Mouse (Mus musculus) activated CD4-positive, CD25-positive, alpha-beta regulatory T cell, adult 4 months (primary cell): ENCODE measurements around the gene Psmb6. TPM values are rescaled to one million over a fixed set of nuclear protein-coding genes. Genes with fewer than 3 reads are reported as not detected.

Source experiments
- ATAC-seq: one replicate; pipeline ENCODE4 v1.8.0; 2017
- polyA plus RNA-seq, 2 experiments: library from polyadenylated mRNA; unstranded; fragments of 100-300 nt; shearing (Covaris generic); gene quantifications; one replicate each; pipeline ENCODE4 v1.2.1; 2017

The Psmb6 gene
- 100 to 1,000 TPM; 353 to 460 TPM for polyA plus RNA-seq

DNA sequence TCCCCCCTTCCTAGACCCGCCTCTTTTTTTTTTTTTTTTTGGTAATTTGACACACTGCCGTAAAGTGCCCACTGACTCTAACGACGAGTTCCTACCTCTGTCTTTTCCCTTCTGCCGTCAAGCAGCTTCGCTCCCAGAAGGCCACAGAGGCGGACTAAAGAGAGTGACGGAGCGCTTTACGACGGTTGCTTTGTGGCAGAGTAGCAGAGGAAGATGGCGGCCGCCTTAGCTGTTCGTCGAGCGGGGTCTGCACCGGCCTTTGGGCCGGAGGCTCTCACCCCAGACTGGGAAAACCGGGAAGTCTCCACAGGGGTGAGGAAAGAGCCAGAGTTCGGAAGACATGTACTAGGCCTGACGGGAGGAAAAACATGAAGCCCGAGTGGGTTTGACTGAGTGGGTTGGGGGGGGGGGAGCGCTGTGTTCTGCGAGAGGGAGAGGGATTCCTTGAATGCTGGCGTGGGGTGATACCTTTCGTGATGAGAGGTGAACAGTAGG is at the start of gene Psmb6:
Psmb6 (plus strand) TSS at position 184 of the 495 bp plus-strand sequence.
- peak; percentile 95 for ATAC-seq

GRCm38 (mm10) chr11:70485498-70485897 is 39.7 kb upstream of the Psmb6 start:
- ATAC-seq = no peak

DNA sequence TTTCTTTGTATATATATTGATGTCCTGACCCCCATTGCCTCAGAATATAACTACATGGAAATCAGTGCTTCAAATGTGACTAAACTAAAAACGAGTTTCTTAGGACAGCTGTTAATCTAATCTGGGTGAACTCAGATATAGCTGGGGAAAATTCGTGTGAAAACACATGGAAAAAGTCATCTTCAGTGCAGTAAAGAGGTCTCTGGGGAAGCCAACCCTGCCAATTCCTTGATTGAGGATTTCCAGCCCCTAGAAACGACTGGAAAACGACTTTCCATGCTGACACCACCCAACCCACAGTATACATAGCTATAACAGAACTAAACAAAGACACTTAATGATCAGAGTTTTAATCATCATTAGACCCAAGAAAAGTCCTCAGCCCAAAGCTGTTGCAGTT is 37.4 kb upstream of the Psmb6 start:
- no peak for ATAC-seq

- ATAC-seq = no peak
These were observed 36.0 kb upstream of the Psmb6 start for GRCm38 (mm10) chr11:70489138-70489537.

- no peak for ATAC-seq
These were observed 35.5 kb upstream of the Psmb6 start for GRCm38 (mm10) chr11:70489684-70490083.

- ATAC-seq = no peak
These were observed 25.3 kb upstream of the Psmb6 start for GRCm38 (mm10) chr11:70499566-70500475.

DNA sequence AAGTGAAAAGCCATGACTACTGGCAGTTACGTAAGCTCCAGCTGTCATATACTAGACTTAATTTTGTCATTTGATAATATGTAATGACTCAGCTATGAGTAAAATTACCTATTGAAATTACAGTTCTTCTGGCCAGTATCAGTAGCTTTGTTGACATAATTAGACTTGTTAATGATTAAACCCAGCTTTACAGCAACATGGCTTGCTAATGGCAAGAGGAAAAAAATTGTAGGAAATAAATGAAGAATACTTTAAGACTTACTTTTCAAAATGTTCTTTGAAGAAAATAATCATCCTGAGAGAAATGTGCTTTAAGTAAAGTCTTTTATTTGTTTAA is 24.7 kb upstream of the Psmb6 start:
- no peak for ATAC-seq

- ATAC-seq = no peak
These were observed 23.1 kb upstream of the Psmb6 start for GRCm38 (mm10) chr11:70502018-70502417.

GRCm38 (mm10) chr11:70504970-70505369 is 20.2 kb upstream of the Psmb6 start, which contains the start of gene Tm4sf5:
Gene Tm4sf5 (plus strand): TSS chr11:70505244.
- ATAC-seq = no peak

GRCm38 (mm10) chr11:70506385-70506784 is 18.8 kb upstream of the Psmb6 start:
- no peak for ATAC-seq

GRCm38 (mm10) chr11:70506962-70507515 is 18.1 kb upstream of the Psmb6 start:
- ATAC-seq = no peak

- peak; percentile 70 for ATAC-seq
These were observed 15.2 kb upstream of the Psmb6 start for GRCm38 (mm10) chr11:70509753-70510564.

DNA sequence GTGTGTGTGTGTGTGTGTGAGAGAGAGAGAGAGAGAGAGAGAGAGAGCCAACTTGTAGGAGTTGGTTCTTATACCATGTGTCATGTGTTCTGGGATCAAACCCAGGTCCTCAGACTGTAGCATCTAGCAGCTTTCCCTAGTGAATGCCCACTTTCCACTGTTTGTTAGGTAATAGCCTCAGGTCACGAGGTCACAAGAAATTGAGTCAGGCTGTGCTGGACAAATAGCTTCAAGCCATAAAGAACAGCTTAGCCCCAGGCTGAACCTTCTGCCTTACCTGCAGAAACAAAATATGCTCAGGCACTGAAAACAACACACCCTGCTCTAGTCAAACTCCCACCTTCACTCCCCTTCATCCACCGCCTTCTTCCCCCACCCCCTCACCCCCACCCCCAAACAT is 13.9 kb upstream of the Psmb6 start:
- ATAC-seq = no peak

DNA sequence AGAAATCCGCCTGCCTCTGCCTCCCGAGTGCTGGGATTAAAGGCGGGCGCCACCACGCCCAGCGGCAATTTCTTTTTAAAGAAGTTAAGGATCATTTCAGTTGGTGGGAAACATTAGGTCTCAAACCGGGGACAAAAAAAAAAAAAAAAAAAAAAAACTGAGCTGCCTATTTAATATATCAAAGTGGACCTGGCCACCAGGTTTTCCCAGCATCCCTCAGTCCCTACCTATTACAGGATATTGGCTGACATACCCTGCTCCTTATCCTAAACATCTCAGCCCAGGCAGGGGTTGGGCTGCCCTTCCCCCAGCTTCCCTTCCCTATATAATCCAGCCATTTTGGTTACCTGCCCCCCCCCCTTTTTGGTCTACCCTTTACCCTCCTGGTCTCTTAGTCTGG is 13.3 kb upstream of the Psmb6 start:
- no peak for ATAC-seq

DNA sequence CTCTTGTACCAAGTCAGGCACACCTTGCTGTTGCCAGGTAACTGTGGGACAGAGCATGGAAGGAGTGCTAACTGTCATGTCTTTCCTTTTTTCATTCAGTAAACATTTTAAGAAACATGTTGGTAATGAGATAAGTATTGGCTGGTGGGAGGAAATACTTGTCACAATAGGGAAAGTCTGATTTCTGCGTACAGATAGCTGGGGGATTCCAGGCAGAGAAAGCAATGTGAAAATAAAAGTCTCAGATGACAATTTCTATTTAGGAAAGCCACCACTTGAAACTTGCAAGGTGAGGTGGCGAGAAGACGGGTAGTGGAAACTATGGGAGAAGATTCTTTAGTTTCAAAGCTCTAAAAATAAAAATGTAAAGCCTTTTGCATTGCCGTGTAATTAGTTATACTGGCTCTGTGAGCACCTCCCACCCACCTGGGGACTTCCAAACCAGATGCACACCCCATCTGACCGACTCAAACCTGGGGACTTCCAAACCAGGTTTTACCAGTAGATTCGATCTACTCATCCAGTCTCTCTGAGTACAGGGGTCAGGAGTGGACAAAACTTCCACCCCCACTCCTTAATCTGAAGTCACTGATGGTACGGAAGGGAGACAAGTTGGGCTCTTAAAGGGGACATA is 12.3 kb upstream of the Psmb6 start:
- peak; percentile 44 for ATAC-seq

DNA sequence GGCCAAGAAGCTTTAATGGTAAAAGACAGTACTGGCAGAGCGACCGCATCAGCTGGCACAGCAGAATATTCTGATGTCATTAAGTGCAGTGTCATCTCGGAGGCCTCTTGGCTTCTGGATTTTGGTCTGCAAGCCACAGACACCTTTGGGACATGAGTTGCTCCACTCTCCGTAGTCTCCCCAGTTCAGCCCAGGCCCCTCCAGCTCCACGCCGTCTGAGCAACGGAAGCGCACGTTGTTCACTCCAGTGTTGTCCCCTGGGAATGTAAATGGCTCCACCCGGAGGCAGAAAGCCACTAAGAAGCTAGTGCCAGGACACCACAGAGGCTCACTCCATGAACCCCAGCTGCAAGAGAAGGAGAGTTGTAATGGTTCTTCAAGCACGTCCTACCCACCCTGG is 11.6 kb upstream of the Psmb6 start:
- ATAC-seq = no peak

GRCm38 (mm10) chr11:70514288-70514687 is 10.9 kb upstream of the Psmb6 start, which contains the start of gene Vmo1:
Gene Vmo1 (minus strand): TSS chr11:70514616.
- ATAC-seq = no peak

- ATAC-seq = no peak
These were observed 8.8 kb upstream of the Psmb6 start for GRCm38 (mm10) chr11:70516352-70516751.

DNA sequence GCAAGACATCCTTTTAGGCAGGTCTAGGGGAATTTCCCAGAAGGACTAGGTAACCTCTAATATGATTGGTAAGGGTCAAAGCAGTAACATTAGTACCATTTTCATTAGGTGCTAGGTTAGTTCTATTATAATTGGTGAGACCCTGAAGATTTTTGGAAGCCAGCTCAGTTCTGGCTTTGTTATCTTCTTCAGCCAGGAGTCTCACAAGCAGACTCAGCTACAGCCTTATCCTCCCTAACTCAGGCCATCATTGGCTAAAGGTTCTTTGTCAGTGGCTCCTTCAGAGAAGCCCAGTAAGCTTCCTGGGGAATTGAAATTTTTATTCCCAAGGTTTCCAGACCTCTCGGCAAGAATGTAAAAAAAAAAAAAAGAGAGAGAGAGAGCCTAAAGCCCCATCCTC is 6.7 kb upstream of the Psmb6 start:
- no peak for ATAC-seq

DNA sequence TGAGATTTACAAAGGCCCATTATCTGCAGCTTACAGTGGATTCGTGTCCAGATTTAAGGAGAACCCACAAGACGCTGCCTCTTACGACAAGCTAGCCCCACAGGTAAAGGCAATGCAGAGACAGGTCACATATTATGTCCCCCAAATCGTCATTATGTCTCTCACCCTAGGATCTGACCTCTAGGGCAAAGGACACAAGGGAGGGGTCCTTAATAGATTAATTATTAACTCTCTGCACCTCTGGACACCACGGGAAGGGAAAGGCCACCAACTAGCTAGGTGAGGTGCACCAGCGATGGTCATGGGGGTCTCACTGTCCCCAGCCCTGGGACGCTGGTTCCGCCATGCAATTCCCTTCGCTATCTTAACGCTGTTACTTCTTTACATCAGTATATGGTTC is 6.2 kb upstream of the Psmb6 start, which contains the start of gene Gltpd2:
Gltpd2 (plus strand) TSS at position 274 of the 400 bp plus-strand sequence.
- ATAC-seq = no peak

DNA sequence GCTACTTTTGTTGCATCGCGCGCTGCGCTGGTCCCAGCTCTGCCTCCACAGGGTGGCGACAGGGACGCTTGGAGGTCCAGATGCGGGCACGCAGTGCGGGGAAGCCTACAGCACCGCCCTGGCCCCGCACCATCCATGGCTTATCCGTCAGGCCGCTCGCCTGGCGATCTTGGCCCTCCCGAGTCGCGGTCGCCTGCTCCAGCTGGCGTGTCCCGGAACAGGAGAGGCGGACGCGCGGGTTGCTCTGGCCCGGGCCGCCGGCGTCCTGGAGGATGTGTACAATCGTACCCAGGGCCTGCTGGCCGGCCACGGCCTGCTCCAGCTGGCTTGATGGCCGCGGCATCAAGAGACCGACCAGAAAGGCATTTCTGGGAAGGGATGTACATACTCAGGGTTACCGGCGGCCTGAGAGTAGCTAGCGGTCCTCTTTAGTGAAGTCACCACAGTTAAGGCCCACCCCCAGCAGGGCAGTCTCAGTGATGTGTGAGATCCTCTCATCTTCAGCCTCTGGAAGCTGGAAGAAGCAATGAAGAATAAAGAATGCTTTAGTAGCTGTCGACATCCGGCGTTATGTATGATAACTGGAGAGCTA is 4.9 kb upstream of the Psmb6 start:
- no peak for ATAC-seq
